Mouse (Mus musculus) ES-Bruce4 (cell line): ENCODE data around the gene Gm12117. TPM values are rescaled to one million over a fixed set of nuclear protein-coding genes. Genes with fewer than 3 reads are reported as not detected.

Experiments
- H3K27ac ChIP-seq: 2 replicates; pipeline ENCODE4 v1.5.1; 2012; ENCODE audit warnings: low read length, inconsistent platforms; ENCODE audit not compliant: insufficient read depth
- H3K27me3 ChIP-seq: 2 replicates; pipeline ENCODE4 v1.6.1; 2012; ENCODE audit warnings: mild to moderate bottlenecking, low read length, inconsistent platforms; ENCODE audit not compliant: control insufficient read depth, poor library complexity, insufficient read depth, severe bottlenecking
- H3K36me3 ChIP-seq: 2 replicates; pipeline ENCODE4 v1.6.1; 2012; ENCODE audit warnings: inconsistent platforms, mild to moderate bottlenecking, low read length, moderate library complexity; ENCODE audit not compliant: control insufficient read depth, poor library complexity, insufficient read depth, severe bottlenecking
- H3K4me1 ChIP-seq: one replicate; pipeline ENCODE4 v1.8.1; 2011; ENCODE audit warnings: low read length; ENCODE audit not compliant: control insufficient read depth, insufficient read depth
- H3K4me3 ChIP-seq: 2 replicates; pipeline ENCODE4 v1.5.1; 2011; ENCODE audit warnings: low read depth, mild to moderate bottlenecking, low read length
- H3K9ac ChIP-seq: 2 replicates; pipeline ENCODE4 v1.6.1; 2012; ENCODE audit warnings: low read depth, mild to moderate bottlenecking, inconsistent platforms; ENCODE audit not compliant: poor library complexity, severe bottlenecking
- H3K9me3 ChIP-seq: replicated peaks from 2 replicates; pipeline ENCODE4 v1.6.1; 2012; ENCODE audit warnings: mild to moderate bottlenecking, low read length, inconsistent platforms; ENCODE audit not compliant: control insufficient read depth, poor library complexity, insufficient read depth, severe bottlenecking
- CTCF ChIP-seq: IDR thresholded peaks from one replicate; pipeline ENCODE4 v1.8.1; 2011; ENCODE audit warnings: low read depth, low read length
- EP300 ChIP-seq: IDR thresholded peaks from 2 replicates; pipeline ENCODE4 v1.6.1; 2011; ENCODE audit warnings: low read depth, low read length; ENCODE audit not compliant: insufficient read depth
- POLR2A ChIP-seq: IDR thresholded peaks from one replicate; pipeline ENCODE4 v1.8.1; 2011; ENCODE audit warnings: low read length; ENCODE audit not compliant: insufficient read depth
- polyA plus RNA-seq: library from polyadenylated mRNA; stranded (reverse); fragments of >200 nt; gene quantifications from 2 replicates; pipeline ENCODE4 v1.2.4, GENCODE M21; 2011; ENCODE audit warnings: low read depth; ENCODE audit not compliant: missing spikeins, insufficient read depth, insufficient read length

Gm12117 gene
- polyA plus RNA-seq, 1 experiment, result 1.1 TPM

DNA sequence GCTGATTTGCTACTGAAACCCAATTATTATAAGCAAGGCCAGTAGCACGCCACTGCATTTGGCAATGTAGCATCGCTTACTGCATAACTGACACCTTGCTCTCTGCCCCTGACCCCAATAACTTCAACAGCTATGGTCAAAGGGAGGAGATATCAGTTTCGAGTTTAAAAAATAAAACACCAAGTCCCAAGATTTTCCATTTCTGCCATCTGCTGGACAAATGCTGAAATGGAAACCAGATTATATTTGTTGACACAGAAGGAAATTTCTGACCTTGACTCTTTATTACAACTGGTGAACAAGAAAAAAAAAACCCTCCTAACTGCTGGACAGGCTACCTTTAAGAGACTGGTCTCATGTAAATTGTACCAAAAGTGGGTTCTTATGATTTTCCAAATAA, 18.9 kb upstream of the Gm12117 start:
- Histone ChIP-seq H3K27ac (no peak overlapping the region), H3K27me3 (no peaks in the 10 kb centered on the region; the same call in 1 of the 2 replicates), H3K4me1 (no peaks in the 10 kb centered on the region), H3K4me3 (no peak overlapping the region), H3K9me3 (no peaks in the 10 kb centered on the region), H3K9ac (no peak overlapping the region), H3K36me3 (peaks cover 4% of the 10 kb centered on the region; the same call in 1 of the 2 replicates)
- TF ChIP-seq EP300, result no peak
- TF ChIP-seq POLR2A, result no peak
- TF ChIP-seq CTCF, result no peak

DNA sequence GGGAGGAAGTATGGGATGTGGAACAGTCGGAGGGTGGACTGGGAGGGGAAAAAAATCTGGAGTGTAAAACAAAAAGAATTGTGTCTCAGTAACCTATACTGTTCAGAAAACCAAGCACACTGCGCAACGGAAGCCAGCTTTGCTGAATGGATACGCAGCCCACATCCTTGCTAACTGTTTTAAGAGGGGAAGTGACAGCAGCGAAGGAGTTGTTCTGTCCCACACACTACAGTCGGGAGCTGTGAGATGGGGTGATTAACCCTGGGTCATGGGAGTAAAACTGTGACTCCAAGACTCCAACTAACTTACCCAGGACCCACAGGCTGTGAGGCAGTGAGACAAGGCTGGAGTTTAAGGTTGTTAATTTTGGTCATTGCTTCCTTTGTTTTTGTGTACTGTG, 17.5 kb upstream of the Gm12117 start:
- H3K9me3 ChIP-seq, result no peaks in the 10 kb centered on the region
- no peak for TF ChIP-seq CTCF
- H3K9ac ChIP-seq, result no peak overlapping the region
- no peak overlapping the region for H3K4me3 ChIP-seq
- no peaks in the 10 kb centered on the region; the same call in 1 of the 2 replicates for H3K27me3 ChIP-seq
- peaks cover 4% of the 10 kb centered on the region; the same call in 1 of the 2 replicates for H3K36me3 ChIP-seq
- no peak overlapping the region for H3K27ac ChIP-seq
- no peaks in the 10 kb centered on the region for H3K4me1 ChIP-seq

DNA sequence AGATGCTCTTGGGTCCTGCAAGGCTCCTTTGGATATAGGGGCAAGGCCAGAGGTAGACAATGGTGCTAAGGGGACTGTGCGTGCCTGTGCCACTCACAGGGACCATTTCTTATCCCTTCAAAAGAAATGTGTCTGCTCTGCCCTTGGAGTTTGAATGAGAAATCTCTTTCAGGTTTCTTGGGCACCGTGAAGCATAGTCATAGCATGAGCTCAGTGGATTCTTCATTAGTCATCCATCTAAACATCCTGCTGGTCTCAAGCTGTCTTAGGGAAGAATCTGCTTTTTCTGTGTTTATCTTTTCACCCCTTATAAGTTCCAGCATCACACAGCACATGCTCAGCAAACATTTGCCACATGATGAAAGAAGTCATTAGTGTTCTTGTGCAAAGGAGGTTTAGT, 2.0 kb upstream of the Gm12117 start:
- TF ChIP-seq EP300 (no peak), POLR2A (no peak), CTCF (no peak)
- no peaks in the 10 kb centered on the region for H3K4me1 ChIP-seq
- no peak overlapping the region for H3K9ac ChIP-seq
- no peak overlapping the region for H3K4me3 ChIP-seq
- no peaks in the 10 kb centered on the region for H3K27me3 ChIP-seq
- no peak overlapping the region for H3K27ac ChIP-seq
- no peaks in the 10 kb centered on the region for H3K9me3 ChIP-seq
- peaks cover 14% of the 10 kb centered on the region for H3K36me3 ChIP-seq

GRCm38 (mm10) chr11:33274816-33275215, 1.7 kb downstream of the Gm12117 start:
- Histone ChIP-seq H3K4me1 (no peaks in the 10 kb centered on the region), H3K9me3 (no peaks in the 10 kb centered on the region)
- TF ChIP-seq POLR2A (no peak), CTCF (no peak), EP300 (no peak)

DNA sequence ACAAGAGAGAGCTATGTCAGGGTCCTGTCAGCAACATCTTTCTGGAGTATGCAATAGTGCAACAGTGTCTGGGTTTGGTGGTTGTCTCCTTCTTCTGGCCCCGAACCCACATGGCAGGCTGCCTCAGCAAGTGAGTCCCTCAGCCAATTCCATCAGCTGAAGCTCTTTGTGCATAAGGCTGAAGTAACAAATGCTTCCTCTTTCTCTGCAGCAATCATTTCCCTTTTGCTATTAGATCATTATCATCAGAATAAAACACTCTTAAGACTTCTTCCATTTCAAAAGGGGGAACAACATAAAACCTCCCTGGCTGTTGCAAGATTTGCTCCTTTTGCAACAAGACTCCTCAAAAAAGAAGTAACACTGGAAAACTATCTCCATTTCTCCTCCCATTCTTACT, 2.2 kb downstream of the Gm12117 start:
- Histone ChIP-seq H3K4me1 (no peaks in the 10 kb centered on the region), H3K27me3 (no peaks in the 10 kb centered on the region), H3K4me3 (no peak overlapping the region), H3K36me3 (peaks cover 9% of the 10 kb centered on the region; the same call in 1 of the 2 replicates), H3K9ac (no peak overlapping the region), H3K9me3 (no peaks in the 10 kb centered on the region), H3K27ac (no peak overlapping the region)
- TF ChIP-seq EP300 (no peak), POLR2A (no peak), CTCF (no peak)

More at GRCm38 (mm10) chr11:33274816-33275215, 1.7 kb downstream of the Gm12117 start:
- H3K27ac ChIP-seq, result no peak overlapping the region
- H3K4me3 ChIP-seq, result no peak overlapping the region
- no peaks in the 10 kb centered on the region for H3K27me3 ChIP-seq
- peaks cover 9% of the 10 kb centered on the region; the same call in 1 of the 2 replicates for H3K36me3 ChIP-seq
- H3K9ac ChIP-seq, result no peak overlapping the region

GRCm38 (mm10) chr11:33240295-33240694, 36.2 kb downstream of the Gm12117 start:
- Histone ChIP-seq H3K4me1 (no peaks in the 10 kb centered on the region), H3K27me3 (no peaks in the 10 kb centered on the region), H3K27ac (no peak overlapping the region), H3K9me3 (no peaks in the 10 kb centered on the region), H3K4me3 (no peak overlapping the region), H3K36me3 (peaks cover 7% of the 10 kb centered on the region), H3K9ac (no peak overlapping the region)
- TF ChIP-seq POLR2A (no peak), EP300 (no peak), CTCF (no peak)

DNA sequence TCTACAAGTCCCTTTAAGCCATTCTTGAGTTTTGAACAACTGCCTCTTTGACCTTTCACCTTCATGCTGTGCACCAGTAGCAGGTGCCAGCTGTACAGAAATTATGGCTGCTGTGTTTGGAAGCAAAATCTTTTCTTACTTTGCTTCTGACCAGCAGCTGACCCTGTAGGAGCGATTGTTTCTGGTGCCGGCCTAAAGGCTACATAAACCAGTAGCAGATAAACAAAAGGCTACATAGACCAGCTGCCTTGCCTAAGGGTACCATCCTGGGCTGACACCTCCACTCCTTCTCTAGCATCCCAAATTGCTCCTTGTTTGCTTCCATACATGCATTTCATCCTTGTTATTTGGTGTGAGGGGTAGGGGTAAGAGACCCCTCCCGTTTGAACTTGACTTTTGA, 42.4 kb downstream of the Gm12117 start:
- Histone ChIP-seq H3K9ac (no peak overlapping the region), H3K36me3 (no peaks in the 10 kb centered on the region; the same call in none of the 2 replicates), H3K27me3 (no peaks in the 10 kb centered on the region), H3K27ac (no peak overlapping the region), H3K4me3 (no peak overlapping the region), H3K9me3 (no peaks in the 10 kb centered on the region), H3K4me1 (no peaks in the 10 kb centered on the region)
- no peak for TF ChIP-seq CTCF
- no peak for TF ChIP-seq POLR2A
- no peak for TF ChIP-seq EP300
